ENCODE assay signal across 8 mouse cellular contexts in genomic region chr14:31206472-31206981, GRCm38 (mm10). TPM values are rescaled to one million over a fixed set of nuclear protein-coding genes. Genes with fewer than 3 reads are reported as not detected.
A peak's percentile ranks its signal among the peaks of the same experiment; 100 is the strongest.
DNase-seq lines count a peak whose midpoint lies in the region; ATAC-seq and TF ChIP-seq lines count a peak whose summit lies in the region.

No protein-coding gene starts in this region.

- under 1% methylated on average over 47 of the region's 48 CpGs for WGBS in embryonic facial prominence, embryonic 15.5 days
- under 1% methylated on average over 48 of the region's 48 CpGs for WGBS in heart, embryonic 10.5 days
- WGBS in kidney, embryonic 14.5 days = 0% methylated on average over 48 of the region's 48 CpGs
- WGBS in limb, embryonic 14.5 days = 0% methylated on average over 40 of the region's 48 CpGs
- WGBS in midbrain, embryonic 16.5 days = under 1% methylated on average over 38 of the region's 48 CpGs
- WGBS in spleen, adult 2 months = under 1% methylated on average over 46 of the region's 48 CpGs

- H3K4me3 ChIP-seq in bone marrow macrophage, adult 2 months (ENCODE audit: insufficient read depth, low read length) = peak overlapping the region; percentile 93
- H3K4me3 ChIP-seq in embryonic facial prominence, embryonic 15.5 days (replicated peaks) = peak overlapping the region; percentile 78
- H3K4me3 ChIP-seq in heart, embryonic 10.5 days = peak overlapping the region; percentile 73
- H3K4me3 ChIP-seq in kidney, embryonic 14.5 days (ENCODE audit: low read length) = peak overlapping the region; percentile 71
- H3K4me3 ChIP-seq in limb, embryonic 14.5 days (replicated peaks; ENCODE audit: low read length) = peak overlapping the region; percentile 86
- H3K4me3 ChIP-seq in midbrain, embryonic 16.5 days (ENCODE audit: low read depth, low read length) = peak overlapping the region; percentile 74
- H3K4me3 ChIP-seq in spleen, adult 2 months (ENCODE audit: extremely low read depth, insufficient read depth, insufficient read length) = peak overlapping the region; percentile 83

- H3K9me3 ChIP-seq in embryonic facial prominence, embryonic 15.5 days (replicated peaks) = no peaks in the 10 kb centered on the region
- H3K9me3 ChIP-seq in heart, embryonic 10.5 days = no peaks in the 10 kb centered on the region
- no peaks in the 10 kb centered on the region for H3K9me3 ChIP-seq in kidney, embryonic 14.5 days (ENCODE audit: control insufficient read depth, low read length)
- H3K9me3 ChIP-seq in limb, embryonic 14.5 days (ENCODE audit: control insufficient read depth, low read length) = no peaks in the 10 kb centered on the region
- H3K9me3 ChIP-seq in midbrain, embryonic 16.5 days (replicated peaks; ENCODE audit: control insufficient read depth, low read length, poor library complexity, severe bottlenecking) = no peaks in the 10 kb centered on the region

- peak overlapping the region; percentile 80 for H3K9ac ChIP-seq in embryonic facial prominence, embryonic 15.5 days
- peak overlapping the region; percentile 91 for H3K9ac ChIP-seq in kidney, embryonic 14.5 days (ENCODE audit: low read depth, low read length)
- H3K9ac ChIP-seq in limb, embryonic 14.5 days (ENCODE audit: low read depth, low read length, severe bottlenecking) = peak overlapping the region; percentile 96
- peak overlapping the region; percentile 92 for H3K9ac ChIP-seq in midbrain, embryonic 16.5 days (ENCODE audit: low read depth, low read length)

- peaks cover 8% of the 10 kb centered on the region for H3K4me1 ChIP-seq in bone marrow macrophage, adult 2 months (ENCODE audit: control insufficient read depth, insufficient read depth, low read length)
- peaks cover 24% of the 10 kb centered on the region for H3K4me1 ChIP-seq in embryonic facial prominence, embryonic 15.5 days
- peaks cover 53% of the 10 kb centered on the region for H3K4me1 ChIP-seq in heart, embryonic 10.5 days
- peaks cover 12% of the 10 kb centered on the region for H3K4me1 ChIP-seq in kidney, embryonic 14.5 days (ENCODE audit: control insufficient read depth, insufficient read depth, low read length)
- peaks cover 11% of the 10 kb centered on the region for H3K4me1 ChIP-seq in limb, embryonic 14.5 days (ENCODE audit: control insufficient read depth, insufficient read depth, low read length)
- peaks cover 14% of the 10 kb centered on the region for H3K4me1 ChIP-seq in midbrain, embryonic 16.5 days (ENCODE audit: control insufficient read depth, insufficient read depth, low read length)
- peaks cover 2% of the 10 kb centered on the region; the same call in 1 of the 2 replicates for H3K4me1 ChIP-seq in spleen, adult 2 months (ENCODE audit: control insufficient read depth, insufficient read depth, insufficient read length)

- H3K4me2 ChIP-seq in embryonic facial prominence, embryonic 15.5 days (replicated peaks) = peak overlapping the region; percentile 86
- peak overlapping the region; percentile 91 for H3K4me2 ChIP-seq in kidney, embryonic 14.5 days (replicated peaks; ENCODE audit: low read depth, low read length)
- peak overlapping the region; percentile 64 for H3K4me2 ChIP-seq in limb, embryonic 14.5 days (replicated peaks; ENCODE audit: low read depth, low read length, severe bottlenecking)
- H3K4me2 ChIP-seq in midbrain, embryonic 16.5 days (ENCODE audit: low read length) = peak overlapping the region; percentile 78

- H3K27me3 ChIP-seq in embryonic facial prominence, embryonic 15.5 days = no peaks in the 10 kb centered on the region
- H3K27me3 ChIP-seq in heart, embryonic 10.5 days (ENCODE audit: insufficient read depth, poor library complexity, severe bottlenecking) = no peaks in the 10 kb centered on the region
- H3K27me3 ChIP-seq in kidney, embryonic 14.5 days (ENCODE audit: control insufficient read depth, insufficient read depth, low read length) = no peaks in the 10 kb centered on the region
- no peaks in the 10 kb centered on the region for H3K27me3 ChIP-seq in limb, embryonic 14.5 days (ENCODE audit: control insufficient read depth, insufficient read depth, low read length)
- no peaks in the 10 kb centered on the region for H3K27me3 ChIP-seq in midbrain, embryonic 16.5 days (ENCODE audit: control insufficient read depth, insufficient read depth, low read depth, low read length)
- H3K27me3 ChIP-seq in spleen, adult 2 months (ENCODE audit: control insufficient read depth, insufficient read depth, low read length) = no peaks in the 10 kb centered on the region

- peak overlapping the region; percentile 70 for H3K27ac ChIP-seq in bone marrow macrophage, adult 2 months (ENCODE audit: insufficient read depth, low read depth, low read length)
- H3K27ac ChIP-seq in embryonic facial prominence, embryonic 15.5 days (replicated peaks) = peak overlapping the region; percentile 94
- peak overlapping the region; percentile 99 for H3K27ac ChIP-seq in heart, embryonic 10.5 days
- peak overlapping the region; percentile 81 for H3K27ac ChIP-seq in kidney, embryonic 14.5 days (ENCODE audit: low read depth, low read length)
- peak overlapping the region; percentile 90 for H3K27ac ChIP-seq in limb, embryonic 14.5 days (replicated peaks; ENCODE audit: low read depth, low read length)
- H3K27ac ChIP-seq in midbrain, embryonic 16.5 days (ENCODE audit: low read length) = peak overlapping the region; percentile 92
- peak overlapping the region; percentile 70 for H3K27ac ChIP-seq in spleen, adult 2 months (ENCODE audit: insufficient read depth, low read length)

- peak; percentile 96 for DNase-seq in B cell, adult 2 months
- DNase-seq in heart, embryonic 10.5 days (ENCODE audit: low spot score) = peak; percentile 98
- peak; percentile 95 for DNase-seq in limb, embryonic 14.5 days (ENCODE audit: low spot score)
- DNase-seq in spleen, adult 2 months (ENCODE audit: low read depth in 1 of 2, low spot score in 2 of 2) = peak; percentile 84 to 95

- peaks cover 28% of the 10 kb centered on the region for H3K36me3 ChIP-seq in embryonic facial prominence, embryonic 15.5 days
- H3K36me3 ChIP-seq in heart, embryonic 10.5 days = peaks cover 54% of the 10 kb centered on the region
- peaks cover 29% of the 10 kb centered on the region for H3K36me3 ChIP-seq in kidney, embryonic 14.5 days (ENCODE audit: control insufficient read depth, insufficient read depth, low read length)
- peaks cover 35% of the 10 kb centered on the region for H3K36me3 ChIP-seq in limb, embryonic 14.5 days (ENCODE audit: control insufficient read depth, insufficient read depth, low read length)
- H3K36me3 ChIP-seq in midbrain, embryonic 16.5 days (ENCODE audit: control insufficient read depth, insufficient read depth, low read length) = peaks cover 23% of the 10 kb centered on the region
- H3K36me3 ChIP-seq in spleen, adult 2 months (ENCODE audit: control insufficient read depth, insufficient read depth, low read length) = peaks cover 15% of the 10 kb centered on the region

- TF ChIP-seq CTCF in bone marrow macrophage, adult 2 months (IDR thresholded peaks at IDR 0.05; ENCODE audit: low read depth, low read length) = no peak
- no peak for TF ChIP-seq CTCF in spleen, adult 2 months (IDR thresholded peaks at IDR 0.05; ENCODE audit: extremely low read depth, insufficient read depth, insufficient read length, insufficient replicate concordance)

- TF ChIP-seq POLR2A in bone marrow macrophage, adult 2 months (IDR thresholded peaks at IDR 0.05; ENCODE audit: borderline replicate concordance, low read depth, low read length) = peak; percentile 12; the same call in 1 of the 2 replicates
- TF ChIP-seq POLR2A in limb, embryonic 14.5 days (IDR thresholded peaks at IDR 0.05; ENCODE audit: borderline replicate concordance, extremely low read depth, insufficient read depth, insufficient read length) = peak; percentile 92; the same call in 1 of the 2 replicates
- TF ChIP-seq POLR2A in spleen, adult 2 months (IDR thresholded peaks at IDR 0.05; ENCODE audit: low read depth, low read length) = peak; percentile 85

- ATAC-seq in embryonic facial prominence, embryonic 15.5 days (ENCODE audit: insufficient number of reproducible peaks, low FRiP score, low TSS enrichment, low read depth) = peak; percentile 80
- ATAC-seq in kidney, embryonic 14.5 days (ENCODE audit: low FRiP score, low TSS enrichment) = peak; percentile 75
- peak; percentile 64 for ATAC-seq in limb, embryonic 14.5 days (ENCODE audit: low FRiP score, low read depth)
- peak; percentile 81 for ATAC-seq in midbrain, embryonic 16.5 days

RNA-seq across cellular contexts. Expression of gene Tnnc1, which starts 1.6 kb away (rescaled TPM):
- 4.0 and 4.1 TPM in 2 replicates for polyA plus RNA-seq in bone marrow macrophage, adult 2 months (2012; ENCODE audit: insufficient read depth, insufficient read length, missing spikeins)
- polyA plus RNA-seq in embryonic facial prominence, embryonic 15.5 days (2015; fragmentation: Nextera tagmentation; extraction: Ambion mirVana) = 267 and 372 TPM in 2 replicates
- polyA plus RNA-seq in heart, embryonic 10.5 days (2016; fragmentation: Nextera tagmentation; extraction: Ambion mirVana) = 1,899 and 2,942 TPM in 2 replicates
- 3.0 and 3.9 TPM in 2 replicates for polyA plus RNA-seq in kidney, embryonic 14.5 days (2014; fragmentation: Nextera tagmentation; extraction: Ambion mirVana)
- polyA plus RNA-seq in limb, embryonic 14.5 days (2012; rRNA removed) = 301 and 458 TPM in 2 replicates
- 374 and 483 TPM in 2 replicates for polyA plus RNA-seq in limb, embryonic 14.5 days (2014; fragmentation: Nextera tagmentation; extraction: Ambion mirVana)
- polyA plus RNA-seq in midbrain, embryonic 16.5 days (2015; fragmentation: Nextera tagmentation; extraction: Ambion mirVana) = 2.4 and 3.3 TPM in 2 replicates
- polyA plus RNA-seq in spleen, adult 2 months (2012; rRNA removed) = 0.18 and 0.62 TPM in 2 replicates

RNA-seq across cellular contexts. Expression of gene Nisch, which starts 10.2 kb away (rescaled TPM):
- polyA plus RNA-seq in bone marrow macrophage, adult 2 months (2012; ENCODE audit: insufficient read depth, insufficient read length, missing spikeins) = 366 and 398 TPM in 2 replicates
- 394 and 407 TPM in 2 replicates for polyA plus RNA-seq in embryonic facial prominence, embryonic 15.5 days (2015; fragmentation: Nextera tagmentation; extraction: Ambion mirVana)
- 457 and 500 TPM in 2 replicates for polyA plus RNA-seq in heart, embryonic 10.5 days (2016; fragmentation: Nextera tagmentation; extraction: Ambion mirVana)
- polyA plus RNA-seq in kidney, embryonic 14.5 days (2014; fragmentation: Nextera tagmentation; extraction: Ambion mirVana) = 259 and 375 TPM in 2 replicates
- polyA plus RNA-seq in limb, embryonic 14.5 days (2012; rRNA removed) = 514 and 640 TPM in 2 replicates
- polyA plus RNA-seq in limb, embryonic 14.5 days (2014; fragmentation: Nextera tagmentation; extraction: Ambion mirVana) = 339 and 378 TPM in 2 replicates
- polyA plus RNA-seq in midbrain, embryonic 16.5 days (2015; fragmentation: Nextera tagmentation; extraction: Ambion mirVana) = 354 and 388 TPM in 2 replicates
- 257 and 263 TPM in 2 replicates for polyA plus RNA-seq in spleen, adult 2 months (2012; rRNA removed)

RNA-seq across cellular contexts. Expression of gene Sema3g, which starts 11.1 kb away (rescaled TPM):
- not detected in 2 replicates for polyA plus RNA-seq in bone marrow macrophage, adult 2 months (2012; ENCODE audit: insufficient read depth, insufficient read length, missing spikeins)
- polyA plus RNA-seq in embryonic facial prominence, embryonic 15.5 days (2015; fragmentation: Nextera tagmentation; extraction: Ambion mirVana) = 1.3 and 1.8 TPM in 2 replicates
- 0.47 and 0.54 TPM in 2 replicates for polyA plus RNA-seq in heart, embryonic 10.5 days (2016; fragmentation: Nextera tagmentation; extraction: Ambion mirVana)
- 0.56 and 0.64 TPM in 2 replicates for polyA plus RNA-seq in kidney, embryonic 14.5 days (2014; fragmentation: Nextera tagmentation; extraction: Ambion mirVana)
- 3.7 and 4.0 TPM in 2 replicates for polyA plus RNA-seq in limb, embryonic 14.5 days (2012; rRNA removed)
- polyA plus RNA-seq in limb, embryonic 14.5 days (2014; fragmentation: Nextera tagmentation; extraction: Ambion mirVana) = 0.25 and 0.29 TPM in 2 replicates
- 0.46 and 0.61 TPM in 2 replicates for polyA plus RNA-seq in midbrain, embryonic 16.5 days (2015; fragmentation: Nextera tagmentation; extraction: Ambion mirVana)
- 4.0 and 4.3 TPM in 2 replicates for polyA plus RNA-seq in spleen, adult 2 months (2012; rRNA removed)

RNA-seq across cellular contexts. Expression of gene Stab1, which starts 38.1 kb away (rescaled TPM):
- 1,445 and 1,606 TPM in 2 replicates for polyA plus RNA-seq in bone marrow macrophage, adult 2 months (2012; ENCODE audit: insufficient read depth, insufficient read length, missing spikeins)
- polyA plus RNA-seq in embryonic facial prominence, embryonic 15.5 days (2015; fragmentation: Nextera tagmentation; extraction: Ambion mirVana) = 50.6 and 66.2 TPM in 2 replicates
- 28.9 and 30.2 TPM in 2 replicates for polyA plus RNA-seq in heart, embryonic 10.5 days (2016; fragmentation: Nextera tagmentation; extraction: Ambion mirVana)
- polyA plus RNA-seq in kidney, embryonic 14.5 days (2014; fragmentation: Nextera tagmentation; extraction: Ambion mirVana) = 39.8 and 41.1 TPM in 2 replicates
- polyA plus RNA-seq in limb, embryonic 14.5 days (2012; rRNA removed) = 68.5 and 81.8 TPM in 2 replicates
- polyA plus RNA-seq in limb, embryonic 14.5 days (2014; fragmentation: Nextera tagmentation; extraction: Ambion mirVana) = 59.5 and 64.4 TPM in 2 replicates
- 11.2 and 15.4 TPM in 2 replicates for polyA plus RNA-seq in midbrain, embryonic 16.5 days (2015; fragmentation: Nextera tagmentation; extraction: Ambion mirVana)
- 42.1 and 44.3 TPM in 2 replicates for polyA plus RNA-seq in spleen, adult 2 months (2012; rRNA removed)

RNA-seq across cellular contexts. Expression of gene Phf7, which starts 44.6 kb away (rescaled TPM):
- polyA plus RNA-seq in bone marrow macrophage, adult 2 months (2012; ENCODE audit: insufficient read depth, insufficient read length, missing spikeins) = 10.5 and 13.2 TPM in 2 replicates
- polyA plus RNA-seq in embryonic facial prominence, embryonic 15.5 days (2015; fragmentation: Nextera tagmentation; extraction: Ambion mirVana) = 10.1 and 12.1 TPM in 2 replicates
- polyA plus RNA-seq in heart, embryonic 10.5 days (2016; fragmentation: Nextera tagmentation; extraction: Ambion mirVana) = 8.4 and 11.8 TPM in 2 replicates
- 12.4 and 14.7 TPM in 2 replicates for polyA plus RNA-seq in kidney, embryonic 14.5 days (2014; fragmentation: Nextera tagmentation; extraction: Ambion mirVana)
- polyA plus RNA-seq in limb, embryonic 14.5 days (2012; rRNA removed) = 9.5 and 10.5 TPM in 2 replicates
- polyA plus RNA-seq in limb, embryonic 14.5 days (2014; fragmentation: Nextera tagmentation; extraction: Ambion mirVana) = 11.8 and 12.3 TPM in 2 replicates
- polyA plus RNA-seq in midbrain, embryonic 16.5 days (2015; fragmentation: Nextera tagmentation; extraction: Ambion mirVana) = 10.2 and 10.8 TPM in 2 replicates
- polyA plus RNA-seq in spleen, adult 2 months (2012; rRNA removed) = 4.9 and 6.3 TPM in 2 replicates

Comparison
In these comparisons a context has a peak if more than half of its experiments do, and no peak if none do; other contexts are left out.
1. Peak in every context shown above with its lines: DNase-seq, ATAC-seq, H3K4me3 ChIP-seq and H3K27ac ChIP-seq.
2. POLR2A ChIP-seq: peak in every context shown above with its lines; median percentile 92 in limb, embryonic 14.5 days; 85 in spleen, adult 2 months; 12 in bone marrow macrophage, adult 2 months.
3. RNA of gene Tnnc1, which starts 1.6 kb away (polyA plus RNA-seq): 1,899 to 2,942 TPM in heart, embryonic 10.5 days, 301 to 483 TPM in limb, embryonic 14.5 days and 267 to 372 TPM in embryonic facial prominence, embryonic 15.5 days; 4.0 to 4.1 TPM in bone marrow macrophage, adult 2 months, 3.0 to 3.9 TPM in kidney, embryonic 14.5 days, 2.4 to 3.3 TPM in midbrain, embryonic 16.5 days and 0.18 to 0.62 TPM in spleen, adult 2 months; every median in the first group is over 10 times any median in the second.